Mouse (Mus musculus): ENCODE measurements around the gene Frs2. TPM values are rescaled to one million over a fixed set of nuclear protein-coding genes. Genes with fewer than 3 reads are reported as not detected.
"Not testable (repeated sequence)": the region's sequence is repeated elsewhere in the genome, so short reads cannot be mapped to it uniquely, and the experiment has no call there.

Gene Frs2
- polyA plus RNA-seq, 1 experiment from 2014 or later: 17.4 TPM

DNA sequence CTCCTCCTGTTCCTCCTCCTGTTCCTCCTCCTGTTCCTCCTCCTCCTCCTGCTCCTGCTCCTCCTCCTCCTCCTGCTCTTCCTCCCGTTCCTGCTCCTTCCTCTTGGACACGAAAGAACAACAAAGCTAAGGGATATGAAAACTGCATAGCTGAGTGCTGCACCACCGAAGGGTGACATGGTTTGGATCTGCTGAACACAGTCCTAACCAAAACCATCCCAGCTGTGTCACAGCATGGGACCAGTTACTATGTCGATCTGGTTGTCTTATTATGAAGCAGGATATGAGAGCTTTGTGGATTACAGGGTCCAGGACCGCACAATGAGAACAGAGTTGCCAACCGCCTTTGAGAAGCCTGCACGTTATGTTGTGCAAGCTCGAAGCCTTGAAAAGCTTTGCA, 122.2 kb downstream of the Frs2 start:
- no peak for ATAC-seq (ENCODE audit: borderline replicate concordance, extremely low read depth, low FRiP score, low TSS enrichment)
- WGBS: 66% methylated on average over 8 of the region's 8 CpGs
- peaks cover 6% of the 10 kb centered on the region for H3K27me3 ChIP-seq

DNA sequence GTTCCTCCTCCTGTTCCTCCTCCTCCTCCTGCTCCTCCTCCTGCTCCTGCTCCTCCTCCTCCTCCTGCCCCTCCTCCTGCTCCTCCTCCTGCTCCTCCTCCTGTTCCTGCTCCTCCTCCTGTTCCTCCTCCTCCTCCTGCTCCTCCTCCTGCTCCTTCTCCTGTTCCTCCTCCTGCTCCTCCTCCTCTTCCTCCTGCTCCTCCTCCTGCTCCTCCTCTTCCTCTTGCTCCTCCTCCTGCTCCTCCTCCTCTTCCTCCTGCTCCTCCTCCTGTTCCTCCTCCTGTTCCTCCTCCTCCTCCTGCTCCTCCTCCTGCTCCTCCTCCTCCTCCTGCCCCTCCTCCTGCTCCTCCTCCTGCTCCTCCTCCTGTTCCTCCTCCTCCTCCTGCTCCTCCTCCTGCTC, 122.6 kb downstream of the Frs2 start:
- not testable (repeated sequence) for H3K36me3 ChIP-seq; ATAC-seq (ENCODE audit: borderline replicate concordance, extremely low read depth, low FRiP score, low TSS enrichment); H3K9ac ChIP-seq; H3K4me2 ChIP-seq; H3K27me3 ChIP-seq; H3K4me3 ChIP-seq; H3K27ac ChIP-seq; H3K9me3 ChIP-seq; H3K4me1 ChIP-seq

More for the DNA sequence above, 122.2 kb downstream of the Frs2 start:
- no peak overlapping the region for H3K27ac ChIP-seq
- H3K36me3 ChIP-seq: no peaks in the 10 kb centered on the region
- H3K4me2 ChIP-seq: no peak overlapping the region
- no peaks in the 10 kb centered on the region for H3K9me3 ChIP-seq
- H3K9ac ChIP-seq: no peak overlapping the region
- peaks cover 8% of the 10 kb centered on the region for H3K4me1 ChIP-seq
- no peak overlapping the region for H3K4me3 ChIP-seq

- Histone ChIP-seq H3K9ac (no peak overlapping the region), H3K9me3 (no peaks in the 10 kb centered on the region), H3K27ac (no peak overlapping the region), H3K27me3 (peaks cover 6% of the 10 kb centered on the region), H3K36me3 (no peaks in the 10 kb centered on the region), H3K4me3 (peak overlapping the region; percentile 22), H3K4me2 (peak overlapping the region; percentile 58), H3K4me1 (peaks cover 8% of the 10 kb centered on the region)
- ATAC-seq (ENCODE audit: borderline replicate concordance, extremely low read depth, low FRiP score, low TSS enrichment): no peak
- WGBS: 10% methylated on average over 16 of the region's 16 CpGs
These were observed 124.6 kb downstream of the Frs2 start for GRCm38 (mm10) chr10:117023693-117024092.

DNA sequence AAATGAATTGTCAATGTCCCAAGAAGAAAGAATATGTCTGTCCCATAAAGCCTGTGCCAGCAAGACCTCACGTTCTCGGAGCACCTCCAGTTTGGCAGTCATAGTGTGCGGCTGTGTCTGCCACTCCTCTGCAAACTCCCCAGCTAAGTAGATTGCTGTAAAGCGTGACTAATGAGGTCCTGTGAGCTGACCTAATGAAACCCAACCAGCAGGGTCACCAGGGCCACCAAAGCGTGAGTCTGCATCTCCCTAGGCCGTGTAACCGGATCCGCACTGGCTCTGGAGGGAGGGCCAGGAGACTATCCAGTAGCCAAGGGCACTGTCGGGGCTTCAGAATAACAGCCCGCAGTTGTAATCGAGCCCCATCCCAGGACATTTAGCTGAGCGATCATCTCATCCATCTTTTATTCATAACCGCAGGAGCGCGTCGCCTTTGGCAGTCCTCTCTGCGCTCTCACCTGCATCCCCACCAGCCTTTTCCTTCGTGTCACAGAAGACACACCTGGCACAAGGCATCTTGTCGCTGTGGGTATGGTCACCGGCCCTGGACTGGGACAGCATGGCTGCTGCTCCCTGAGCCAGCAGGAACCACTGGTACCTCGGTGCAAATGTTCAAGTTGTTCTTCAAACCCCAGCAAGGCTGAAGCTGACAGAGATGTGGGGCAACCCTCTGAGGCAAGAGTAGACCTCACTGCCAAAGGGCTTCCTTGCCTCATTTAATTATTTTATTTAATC, 127.1 kb downstream of the Frs2 start:
- H3K4me1 ChIP-seq: peaks cover 8% of the 10 kb centered on the region
- 22% methylated on average over 21 of the region's 21 CpGs for WGBS
- H3K36me3 ChIP-seq: no peaks in the 10 kb centered on the region
- H3K27ac ChIP-seq: no peak overlapping the region
- no peak for ATAC-seq (ENCODE audit: borderline replicate concordance, extremely low read depth, low FRiP score, low TSS enrichment)
- H3K9me3 ChIP-seq: no peaks in the 10 kb centered on the region
- H3K27me3 ChIP-seq: peaks cover 6% of the 10 kb centered on the region
- no peak overlapping the region for H3K4me2 ChIP-seq
- no peak overlapping the region for H3K9ac ChIP-seq
- H3K4me3 ChIP-seq: no peak overlapping the region

Other genes starting within 250 kb of the Frs2 start
- 31.1 and 32.3 TPM in 2 replicates for gene Rab3ip, start 197.8 kb downstream of the Frs2 start, polyA plus RNA-seq (2015; fragmentation: Nextera tagmentation; extraction: Ambion mirVana)
- not detected in 2 replicates for gene Gm10271, start 175.9 kb downstream of the Frs2 start, polyA plus RNA-seq (2015; fragmentation: Nextera tagmentation; extraction: Ambion mirVana)
- 0.14 and 0.28 TPM in 2 replicates for gene Best3, start 162.2 kb downstream of the Frs2 start, polyA plus RNA-seq (2015; fragmentation: Nextera tagmentation; extraction: Ambion mirVana)
- gene Lrrc10, start 103.2 kb downstream of the Frs2 start, polyA plus RNA-seq (2015; fragmentation: Nextera tagmentation; extraction: Ambion mirVana): 0.88 and 1.2 TPM in 2 replicates
- 235 and 246 TPM in 2 replicates for gene Cct2, start 84.7 kb downstream of the Frs2 start, polyA plus RNA-seq (2015; fragmentation: Nextera tagmentation; extraction: Ambion mirVana)
- gene Yeats4, start 76.0 kb upstream of the Frs2 start, polyA plus RNA-seq (2015; fragmentation: Nextera tagmentation; extraction: Ambion mirVana): 59.3 and 60.6 TPM in 2 replicates
- not detected in 2 replicates for gene 9530003J23Rik, start 90.2 kb upstream of the Frs2 start, polyA plus RNA-seq (2015; fragmentation: Nextera tagmentation; extraction: Ambion mirVana)
- 170 and 197 TPM in 2 replicates for gene Lyz2, start 133.8 kb upstream of the Frs2 start, polyA plus RNA-seq (2015; fragmentation: Nextera tagmentation; extraction: Ambion mirVana)
- gene Lyz1, start 144.3 kb upstream of the Frs2 start, polyA plus RNA-seq (2015; fragmentation: Nextera tagmentation; extraction: Ambion mirVana): 0.44 and 0.50 TPM in 2 replicates
- 161 and 165 TPM in 2 replicates for gene Cpsf6, start 231.5 kb upstream of the Frs2 start, polyA plus RNA-seq (2015; fragmentation: Nextera tagmentation; extraction: Ambion mirVana)

Measured in lung, embryonic 15.5 days (tissue).